ENCODE assay signal across 22 mouse cellular contexts in genomic region chrX:73782227-73782626, GRCm38 (mm10). TPM values are rescaled to one million over a fixed set of nuclear protein-coding genes. Genes with fewer than 3 reads are reported as not detected.
"Had no signal": no experiment of that assay in that cellular context is flagged by ENCODE, and none has a peak within 500 bp of the region (broad histone marks: within the 10 kb centered on the region; RNA-seq: fewer than 3 reads in every experiment).

No protein-coding gene starts in this region.

- H3K4me2 ChIP-seq: kidney, embryonic 15.5 days; limb, embryonic 13.5 days; lung, embryonic 14.5 days; midbrain, embryonic 13.5 days; neural tube, embryonic 13.5 days; stomach, embryonic 15.5 days had no signal

- DNase-seq: kidney, adult 11 months; kidney, adult 8-10 months; kidney, postnatal 14 days; kidney, postnatal 4 days; layer of hippocampus, adult 9-11 months; liver; liver, postnatal 0 days; lung, embryonic 14.5 days; retina, postnatal 1 day; thymus, postnatal 25 days had no signal

- H3K9ac ChIP-seq: kidney, embryonic 15.5 days; limb, embryonic 13.5 days; liver, embryonic 14.5 days; liver, postnatal 0 days; lung, embryonic 14.5 days; midbrain, embryonic 13.5 days; neural tube, embryonic 13.5 days; stomach, embryonic 15.5 days had no signal

- H3K4me1 ChIP-seq: limb, embryonic 10.5 days; stomach, embryonic 15.5 days had no signal

- H3K4me3 ChIP-seq: kidney, embryonic 15.5 days; limb, embryonic 10.5 days; limb, embryonic 13.5 days; megakaryocyte, embryonic 14.5 days; midbrain, embryonic 10.5 days; midbrain, embryonic 13.5 days; myocyte; neural tube, embryonic 13.5 days; stomach, embryonic 15.5 days had no signal

- H3K9me3 ChIP-seq: kidney, embryonic 15.5 days; limb, embryonic 10.5 days; limb, embryonic 13.5 days; midbrain, embryonic 10.5 days; midbrain, embryonic 13.5 days; neural tube, embryonic 13.5 days; stomach, embryonic 15.5 days had no signal

- ATAC-seq: liver, postnatal 0 days; lung, postnatal 0 days; midbrain, embryonic 13.5 days; midbrain, embryonic 16.5 days had no signal

- H3K27me3 ChIP-seq: midbrain, embryonic 13.5 days; neural tube, embryonic 13.5 days; stomach, embryonic 15.5 days had no signal

- H3K27ac ChIP-seq: kidney, embryonic 15.5 days; limb, embryonic 10.5 days; limb, embryonic 13.5 days; liver, embryonic 14.5 days; midbrain, embryonic 10.5 days; midbrain, embryonic 13.5 days; neural tube, embryonic 13.5 days; stomach, embryonic 15.5 days had no signal

RNA-seq across cellular contexts. Expression of gene Plxnb3, which starts 25.3 kb away (rescaled TPM):
- polyA plus RNA-seq: limb, embryonic 10.5 days had no signal
